Mouse (Mus musculus): ENCODE results near the gene Fam189b. TPM values are rescaled to one million over a fixed set of nuclear protein-coding genes. Genes with fewer than 3 reads are reported as not detected.
A peak's percentile ranks its signal among the peaks of the same experiment; 100 is the strongest.
"Not testable (repeated sequence)": the region's sequence is repeated elsewhere in the genome, so short reads cannot be mapped to it uniquely, and the experiment has no call there.

The Fam189b gene
- polyA plus RNA-seq, 1 experiment from 2014 or later, result 32.9 TPM

DNA sequence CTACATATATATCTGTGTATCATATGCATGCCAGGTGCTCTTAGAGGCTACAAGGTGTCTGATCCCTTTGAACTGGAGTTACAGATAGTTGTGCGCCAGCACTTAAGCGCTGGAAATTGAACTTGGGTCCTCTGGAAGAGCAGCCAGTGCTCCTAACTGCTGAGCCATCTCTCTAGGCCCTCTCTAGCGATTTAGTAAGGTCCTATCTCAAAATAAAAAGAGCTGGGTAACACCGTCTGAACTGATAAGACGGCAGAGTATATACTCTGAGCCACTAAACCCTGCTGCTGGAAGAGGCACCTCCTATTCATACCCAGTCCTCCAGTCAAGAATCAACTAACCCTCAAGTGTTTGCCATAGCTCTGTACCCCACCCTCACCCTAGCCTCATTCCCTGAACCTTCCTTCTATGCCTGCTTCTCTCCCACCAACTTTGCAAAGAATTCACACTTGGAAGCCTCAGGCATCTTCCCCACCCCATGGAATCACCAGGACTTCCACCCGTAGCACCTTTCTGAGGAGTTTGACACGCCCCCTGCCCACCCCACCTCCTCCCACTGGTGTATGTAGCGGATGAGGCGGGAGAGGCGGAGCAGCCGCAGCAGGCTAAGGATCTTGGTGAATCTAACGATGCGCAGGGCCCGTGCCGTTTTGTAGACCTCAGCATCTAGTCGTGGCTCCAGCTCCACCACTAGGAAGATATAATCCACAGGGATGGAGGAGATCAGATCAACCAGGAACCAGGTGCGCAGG is 30.7 kb upstream of the Fam189b start:
- Histone ChIP-seq H3K9me3 (ENCODE audit: control insufficient read depth, low read length) (no peaks in the 10 kb centered on the region), H3K36me3 (replicated peaks; ENCODE audit: control insufficient read depth, insufficient read depth) (peaks cover 35% of the 10 kb centered on the region), H3K27me3 (ENCODE audit: control insufficient read depth, insufficient read depth, low read length) (0 out of 2 replicates have a peak, but pooled peaks cover 3% of the 10 kb centered on the region), H3K9ac (no peak overlapping the region), H3K4me2 (replicated peaks) (no peak overlapping the region), H3K4me3 (replicated peaks; ENCODE audit: low read length) (no peak overlapping the region), H3K27ac (no peak overlapping the region), H3K4me1 (replicated peaks; ENCODE audit: control insufficient read depth, insufficient read depth, low read length) (0 out of 2 replicates have a peak, but pooled peaks cover under 1% of the 10 kb centered on the region)
- WGBS, result 68% methylated on average over 17 of the region's 17 CpGs
- no peak for ATAC-seq (ENCODE audit: low FRiP score)
- DNase-seq (ENCODE audit: low spot score), result no peak

DNA sequence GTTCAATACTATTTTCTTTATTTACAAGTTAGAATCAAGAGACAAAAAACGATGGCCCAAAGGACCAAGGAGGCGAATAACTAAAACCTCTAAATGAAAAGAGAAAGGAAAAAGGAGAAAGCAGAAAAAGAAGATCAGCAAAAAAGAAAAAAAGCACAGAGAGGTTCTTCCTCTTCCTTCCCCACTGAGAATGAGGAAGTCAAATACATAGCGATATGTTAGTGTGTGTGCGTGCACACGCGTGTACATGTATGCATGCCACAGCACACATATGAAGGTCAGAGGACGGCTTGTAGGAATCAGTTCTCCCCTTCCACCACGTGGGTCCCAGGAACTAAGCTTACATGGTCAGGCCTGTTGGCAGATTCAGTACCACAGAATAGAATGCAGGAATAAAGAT is 26.0 kb upstream of the Fam189b start:
- Histone ChIP-seq H3K27me3 (ENCODE audit: control insufficient read depth, insufficient read depth, low read length) (no peaks in the 10 kb centered on the region), H3K36me3 (replicated peaks; ENCODE audit: control insufficient read depth, insufficient read depth) (peaks cover 12% of the 10 kb centered on the region; the same call in 1 of the 2 replicates), H3K4me1 (replicated peaks; ENCODE audit: control insufficient read depth, insufficient read depth, low read length) (peaks cover 22% of the 10 kb centered on the region; the same call in 1 of the 2 replicates), H3K4me3 (replicated peaks; ENCODE audit: low read length) (no peak overlapping the region), H3K9me3 (ENCODE audit: control insufficient read depth, low read length) (no peaks in the 10 kb centered on the region), H3K9ac (no peak overlapping the region), H3K4me2 (replicated peaks) (no peak overlapping the region), H3K27ac (no peak overlapping the region)
- 92% methylated on average over 8 of the region's 8 CpGs for WGBS
- ATAC-seq (ENCODE audit: low FRiP score), result no peak
- no peak for DNase-seq (ENCODE audit: low spot score)

DNA sequence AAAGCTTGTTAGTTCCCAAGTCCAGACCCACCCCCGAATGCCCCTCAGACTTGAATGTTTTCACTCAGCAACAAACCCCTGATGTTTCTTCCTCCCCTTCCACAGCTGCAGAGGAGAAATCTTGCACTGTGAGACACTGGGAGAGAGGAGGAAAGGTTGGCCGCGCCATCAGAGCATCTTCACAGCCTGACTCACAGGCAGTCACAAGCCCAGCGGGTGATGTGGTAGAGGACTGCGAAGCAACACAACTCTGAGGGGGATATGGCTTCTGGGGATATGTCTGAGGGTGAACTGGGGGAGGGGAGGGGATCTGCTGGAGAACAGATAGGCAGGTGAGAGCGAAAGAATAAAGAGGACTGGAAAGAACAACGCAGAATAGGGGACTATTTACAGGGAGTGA is 24.3 kb upstream of the Fam189b start:
- Histone ChIP-seq H3K4me1 (replicated peaks; ENCODE audit: control insufficient read depth, insufficient read depth, low read length) (peaks cover 23% of the 10 kb centered on the region; the same call in 1 of the 2 replicates), H3K36me3 (replicated peaks; ENCODE audit: control insufficient read depth, insufficient read depth) (peaks cover 3% of the 10 kb centered on the region; the same call in 1 of the 2 replicates), H3K4me2 (replicated peaks) (peak overlapping the region; percentile 93), H3K4me3 (replicated peaks; ENCODE audit: low read length) (peak overlapping the region; percentile 93), H3K27ac (peak overlapping the region; percentile 38; the same call in 1 of the 2 replicates), H3K27me3 (ENCODE audit: control insufficient read depth, insufficient read depth, low read length) (no peaks in the 10 kb centered on the region), H3K9me3 (ENCODE audit: control insufficient read depth, low read length) (no peaks in the 10 kb centered on the region), H3K9ac (peak overlapping the region; percentile 86)
- ATAC-seq (ENCODE audit: low FRiP score), result no peak
- 16% methylated on average over 7 of the region's 7 CpGs for WGBS
- DNase-seq (ENCODE audit: low spot score), result no peak

DNA sequence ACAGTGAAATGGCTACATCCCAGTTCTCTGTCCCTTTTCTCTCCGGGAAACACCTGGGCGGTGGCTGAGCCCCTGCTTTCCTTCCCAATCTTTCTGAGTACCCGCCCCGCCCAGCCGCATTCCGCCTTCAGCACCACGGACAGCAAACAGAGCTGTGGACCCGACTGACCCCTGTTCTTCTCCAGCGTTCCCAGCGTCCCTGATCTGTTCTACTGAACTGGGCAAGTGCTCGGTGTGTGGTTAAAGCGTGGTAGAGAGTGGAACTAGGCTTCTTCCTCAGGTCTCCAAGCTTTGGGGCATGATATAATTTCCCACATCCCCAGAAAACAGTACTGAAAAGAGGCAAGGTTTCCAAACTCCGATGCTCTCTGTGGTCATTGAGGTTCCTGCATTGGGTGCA is 23.7 kb upstream of the Fam189b start:
- H3K36me3 ChIP-seq (replicated peaks; ENCODE audit: control insufficient read depth, insufficient read depth), result peaks cover 3% of the 10 kb centered on the region; the same call in 1 of the 2 replicates
- no peaks in the 10 kb centered on the region for H3K27me3 ChIP-seq (ENCODE audit: control insufficient read depth, insufficient read depth, low read length)
- peaks cover 28% of the 10 kb centered on the region; the same call in 1 of the 2 replicates for H3K4me1 ChIP-seq (replicated peaks; ENCODE audit: control insufficient read depth, insufficient read depth, low read length)
- H3K9me3 ChIP-seq (ENCODE audit: control insufficient read depth, low read length), result no peaks in the 10 kb centered on the region
- DNase-seq (ENCODE audit: low spot score) (peak; percentile 27), ATAC-seq (ENCODE audit: low FRiP score) (0 out of 2 replicates have a peak, but pooled peaks have one; percentile 21)
- H3K4me2 ChIP-seq (replicated peaks), result peak overlapping the region; percentile 93
- H3K4me3 ChIP-seq (replicated peaks; ENCODE audit: low read length), result peak overlapping the region; percentile 93
- peak overlapping the region; percentile 86 for H3K9ac ChIP-seq
- peak overlapping the region; percentile 72; the same call in 1 of the 2 replicates for H3K27ac ChIP-seq
- 1% methylated on average over 13 of the region's 13 CpGs for WGBS

DNA sequence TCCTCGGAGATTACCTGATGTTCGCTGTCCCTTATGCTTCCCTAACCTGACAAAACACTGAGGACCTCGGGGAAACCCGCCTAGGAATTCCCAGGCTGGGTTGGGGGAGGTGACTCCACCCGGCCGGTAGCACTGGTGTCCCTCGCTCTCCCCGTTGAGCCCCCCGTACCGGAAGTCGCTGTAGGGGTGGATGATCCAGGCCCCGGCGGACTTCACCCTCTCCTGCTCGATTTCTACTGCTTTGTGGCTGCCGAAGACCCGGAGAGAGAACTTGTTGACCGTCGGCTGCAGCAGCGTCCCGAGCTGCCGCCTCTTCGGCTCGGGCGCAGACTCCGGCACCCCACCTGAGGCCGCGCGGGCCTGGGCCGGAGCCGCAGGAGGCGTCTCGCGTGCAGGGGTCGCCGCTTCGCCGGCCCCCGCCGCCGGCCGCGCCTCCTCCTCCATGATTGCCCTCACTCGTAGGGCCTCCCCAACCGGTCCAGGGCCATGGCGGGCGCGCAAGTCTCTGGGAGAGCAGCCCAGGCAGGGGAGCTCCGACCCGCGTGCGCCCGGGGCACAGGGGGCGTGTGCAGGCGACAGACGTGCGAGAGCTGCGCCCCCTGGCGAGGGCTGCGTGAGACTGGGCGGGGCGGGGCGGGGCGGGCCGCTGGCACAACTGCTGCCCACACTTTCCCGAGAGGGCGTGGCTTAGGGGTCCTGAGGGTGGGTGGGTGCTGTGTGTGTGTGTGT is 23.2 kb upstream of the Fam189b start, which contains the start of gene Hcn3:
TSS of gene Hcn3 (minus strand) at position 581 of the 729 bp plus-strand sequence.
- peak within 1 kb of the TSS; percentile 93 for H3K4me3 ChIP-seq (replicated peaks; ENCODE audit: low read length)
- peak within 1 kb of the TSS; percentile 72; the same call in 1 of the 2 replicates for H3K27ac ChIP-seq
- H3K4me2 ChIP-seq (replicated peaks), result peak within 1 kb of the TSS; percentile 93
- under 1% methylated on average over 58 of the region's 66 CpGs for WGBS
- H3K36me3 ChIP-seq (replicated peaks; ENCODE audit: control insufficient read depth, insufficient read depth), result peaks cover 3% of the 10 kb centered on the region; the same call in 1 of the 2 replicates
- peak; percentile 84 for ATAC-seq (ENCODE audit: low FRiP score)
- H3K27me3 ChIP-seq (ENCODE audit: control insufficient read depth, insufficient read depth, low read length), result no peaks in the 10 kb centered on the region
- peak within 1 kb of the TSS; percentile 86 for H3K9ac ChIP-seq
- DNase-seq (ENCODE audit: low spot score), result peak; percentile 77
- H3K4me1 ChIP-seq (replicated peaks; ENCODE audit: control insufficient read depth, insufficient read depth, low read length), result peaks cover 29% of the 10 kb centered on the region; the same call in 1 of the 2 replicates
- H3K9me3 ChIP-seq (ENCODE audit: control insufficient read depth, low read length), result no peaks in the 10 kb centered on the region

DNA sequence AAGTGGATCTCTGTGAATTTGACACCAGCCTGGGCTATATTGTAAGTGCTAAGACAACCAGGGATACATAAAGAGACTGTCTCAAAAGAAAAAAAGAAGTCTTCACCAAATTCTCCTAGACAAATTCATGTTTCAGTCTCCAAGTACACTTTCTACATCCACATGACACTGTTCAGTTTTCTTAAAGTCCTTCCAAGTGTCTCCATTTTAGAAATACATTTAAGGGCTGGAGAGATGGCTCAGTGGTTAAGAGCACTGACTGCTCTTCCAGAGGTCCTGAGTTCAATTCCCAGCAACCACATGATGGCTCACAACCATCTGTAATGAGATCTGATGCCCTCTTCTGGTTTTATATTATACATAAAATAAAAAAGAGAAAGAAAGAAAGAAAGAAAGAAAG is 21.7 kb upstream of the Fam189b start:
- DNase-seq (ENCODE audit: low spot score); H3K27me3 ChIP-seq (ENCODE audit: control insufficient read depth, insufficient read depth, low read length); H3K9me3 ChIP-seq (ENCODE audit: control insufficient read depth, low read length); H3K9ac ChIP-seq; H3K36me3 ChIP-seq (replicated peaks; ENCODE audit: control insufficient read depth, insufficient read depth); H3K4me3 ChIP-seq (replicated peaks; ENCODE audit: low read length); H3K27ac ChIP-seq; ATAC-seq (ENCODE audit: low FRiP score); H3K4me2 ChIP-seq (replicated peaks): not testable (repeated sequence)
- H3K4me1 ChIP-seq (replicated peaks; ENCODE audit: control insufficient read depth, insufficient read depth, low read length), result peaks cover 40% of the 10 kb centered on the region; the same call in 1 of the 2 replicates

DNA sequence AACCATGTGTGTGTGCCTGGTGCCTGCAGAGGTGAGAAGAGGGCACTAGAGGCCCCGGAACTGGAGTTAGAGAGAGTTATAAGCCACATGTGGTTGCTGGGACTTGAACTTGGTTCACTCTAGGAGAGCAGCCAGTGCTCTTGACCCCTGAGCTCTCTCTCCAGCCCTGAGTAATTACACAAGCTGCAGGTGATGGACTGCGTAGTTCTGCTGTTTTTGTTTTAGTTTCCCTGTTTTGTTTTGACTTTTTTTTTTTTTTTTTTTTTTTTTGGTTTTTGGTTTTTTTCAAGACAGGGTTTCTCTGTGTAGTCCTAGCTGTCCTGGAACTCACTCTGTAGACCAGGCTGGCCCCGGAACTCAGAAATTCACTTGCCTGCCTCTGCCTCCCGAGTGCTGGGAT is 21.2 kb upstream of the Fam189b start:
- DNase-seq (ENCODE audit: low spot score), result no peak
- H3K9ac ChIP-seq, result no peak overlapping the region
- no peaks in the 10 kb centered on the region for H3K27me3 ChIP-seq (ENCODE audit: control insufficient read depth, insufficient read depth, low read length)
- ATAC-seq (ENCODE audit: low FRiP score), result no peak
- 0 out of 2 replicates have a peak, but pooled peaks cover 1% of the 10 kb centered on the region for H3K36me3 ChIP-seq (replicated peaks; ENCODE audit: control insufficient read depth, insufficient read depth)
- peaks cover 42% of the 10 kb centered on the region; the same call in 1 of the 2 replicates for H3K4me1 ChIP-seq (replicated peaks; ENCODE audit: control insufficient read depth, insufficient read depth, low read length)
- H3K4me3 ChIP-seq (replicated peaks; ENCODE audit: low read length), result no peak overlapping the region
- WGBS, result 85% methylated on average over 4 of the region's 4 CpGs
- no peak overlapping the region for H3K27ac ChIP-seq
- H3K9me3 ChIP-seq (ENCODE audit: control insufficient read depth, low read length), result no peaks in the 10 kb centered on the region
- H3K4me2 ChIP-seq (replicated peaks), result no peak overlapping the region

DNA sequence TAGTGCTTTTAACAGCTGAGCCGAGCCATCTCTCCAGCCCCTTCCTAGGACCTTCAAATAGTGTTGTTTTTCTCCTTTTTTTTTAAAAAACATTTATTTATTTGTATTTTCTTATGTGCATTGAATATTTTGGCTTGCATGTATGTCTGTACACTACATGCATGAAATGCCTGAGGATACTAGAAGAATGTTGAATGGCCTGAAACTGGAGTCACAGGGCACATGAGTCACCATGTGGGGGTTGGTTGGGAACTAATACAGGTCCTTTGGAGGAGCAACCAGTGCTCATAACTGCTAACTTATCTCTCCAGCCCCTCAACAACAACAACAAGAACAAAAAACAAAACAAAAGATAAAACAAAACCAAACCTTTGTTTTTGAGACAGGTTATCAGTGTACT is 19.8 kb upstream of the Fam189b start:
- Histone ChIP-seq H3K27ac (no peak overlapping the region), H3K4me1 (replicated peaks; ENCODE audit: control insufficient read depth, insufficient read depth, low read length) (peaks cover 34% of the 10 kb centered on the region; the same call in 1 of the 2 replicates), H3K27me3 (ENCODE audit: control insufficient read depth, insufficient read depth, low read length) (no peaks in the 10 kb centered on the region), H3K9ac (no peak overlapping the region), H3K4me2 (replicated peaks) (no peak overlapping the region), H3K4me3 (replicated peaks; ENCODE audit: low read length) (no peak overlapping the region), H3K9me3 (ENCODE audit: control insufficient read depth, low read length) (no peaks in the 10 kb centered on the region), H3K36me3 (replicated peaks; ENCODE audit: control insufficient read depth, insufficient read depth) (peaks cover 15% of the 10 kb centered on the region)
- 91% methylated on average over 1 of the region's 1 CpGs for WGBS
- DNase-seq (ENCODE audit: low spot score) (no peak), ATAC-seq (ENCODE audit: low FRiP score) (no peak)
